10 mouse cellular contexts compared by ENCODE assay signal in genomic region chr5:114651002-114651401, GRCm38 (mm10). TPM values are rescaled to one million over a fixed set of nuclear protein-coding genes. Genes with fewer than 3 reads are reported as not detected.
DNase-seq lines count a peak whose midpoint lies in the region; ATAC-seq and TF ChIP-seq lines count a peak whose summit lies in the region.
"Had no signal": no experiment of that assay in that cellular context is flagged by ENCODE, and none has a peak within 500 bp of the region (broad histone marks: within the 10 kb centered on the region; RNA-seq: fewer than 3 reads in every experiment).

No protein-coding gene starts in this region.

- H3K9me3 ChIP-seq in kidney, embryonic 15.5 days (replicated peaks) = no peaks in the 10 kb centered on the region
- no peaks in the 10 kb centered on the region for H3K9me3 ChIP-seq in ES-Bruce4 (replicated peaks; ENCODE audit: control insufficient read depth, insufficient read depth, low read length, poor library complexity, severe bottlenecking)
- no peaks in the 10 kb centered on the region for H3K9me3 ChIP-seq in embryonic facial prominence, embryonic 14.5 days (ENCODE audit: control insufficient read depth, low read length)
- H3K9me3 ChIP-seq in limb, embryonic 15.5 days = no peaks in the 10 kb centered on the region
- H3K9me3 ChIP-seq in midbrain, embryonic 11.5 days (ENCODE audit: control insufficient read depth, low read length) = no peaks in the 10 kb centered on the region
- H3K9me3 ChIP-seq: heart, embryonic 15.5 days; midbrain, embryonic 12.5 days had no signal

- peaks cover 85% of the 10 kb centered on the region for H3K4me1 ChIP-seq in kidney, embryonic 15.5 days
- no peaks in the 10 kb centered on the region for H3K4me1 ChIP-seq in ES-Bruce4 (ENCODE audit: control insufficient read depth, insufficient read depth, low read length)
- peaks cover 42% of the 10 kb centered on the region for H3K4me1 ChIP-seq in embryonic facial prominence, embryonic 14.5 days (ENCODE audit: control insufficient read depth, insufficient read depth, low read length)
- peaks cover 68% of the 10 kb centered on the region for H3K4me1 ChIP-seq in limb, embryonic 15.5 days
- peaks cover 15% of the 10 kb centered on the region for H3K4me1 ChIP-seq in midbrain, embryonic 11.5 days (ENCODE audit: control insufficient read depth, insufficient read depth, low read length)

- WGBS in kidney, embryonic 15.5 days = 23% methylated on average over 14 of the region's 14 CpGs
- WGBS in embryonic facial prominence, embryonic 14.5 days = 18% methylated on average over 12 of the region's 14 CpGs
- 47% methylated on average over 14 of the region's 14 CpGs for WGBS in limb, embryonic 15.5 days
- 44% methylated on average over 14 of the region's 14 CpGs for WGBS in midbrain, embryonic 11.5 days

- peak overlapping the region; percentile 46 for H3K4me2 ChIP-seq in kidney, embryonic 15.5 days
- H3K4me2 ChIP-seq in embryonic facial prominence, embryonic 14.5 days (ENCODE audit: low read depth, low read length) = peak overlapping the region; percentile 20; the same call in 1 of the 2 replicates
- peak overlapping the region; percentile 1; the same call in 1 of the 2 replicates for H3K4me2 ChIP-seq in limb, embryonic 15.5 days
- H3K4me2 ChIP-seq in midbrain, embryonic 11.5 days = no peak overlapping the region
- H3K4me2 ChIP-seq: heart, embryonic 15.5 days; midbrain, embryonic 12.5 days had no signal

- no peak for DNase-seq in kidney, adult 8-10 months
- no peak for DNase-seq in embryonic facial prominence, embryonic 14.5 days (ENCODE audit: low spot score)
- no peak for DNase-seq in midbrain, embryonic 11.5 days (ENCODE audit: low spot score, missing footprints)
- no peak for DNase-seq in urinary bladder, postnatal 4 days (ENCODE audit: low spot score in 2 of 2)
- DNase-seq in frontal cortex, postnatal 36 days (ENCODE audit: low spot score in 2 of 2) = no peak

- peak; percentile 37; the same call in 1 of the 2 replicates for ATAC-seq in kidney, embryonic 15.5 days (replicated peaks; ENCODE audit: low FRiP score)
- no peak; the same call in 1 of the 2 replicates for ATAC-seq in embryonic facial prominence, embryonic 14.5 days (ENCODE audit: low read depth)
- peak; percentile 64 for ATAC-seq in limb, embryonic 15.5 days (ENCODE audit: insufficient number of reproducible peaks, low FRiP score, low TSS enrichment, low read depth)
- ATAC-seq in midbrain, embryonic 11.5 days (ENCODE audit: low FRiP score) = no peak

- H3K9ac ChIP-seq in kidney, embryonic 15.5 days = no peak overlapping the region; the same call in 1 of the 2 replicates
- no peak overlapping the region for H3K9ac ChIP-seq in ES-Bruce4 (ENCODE audit: low read depth, poor library complexity, severe bottlenecking)
- H3K9ac ChIP-seq in embryonic facial prominence, embryonic 14.5 days (ENCODE audit: low read depth, low read length) = no peak overlapping the region; the same call in 1 of the 2 replicates
- H3K9ac ChIP-seq in limb, embryonic 15.5 days = no peak overlapping the region
- H3K9ac ChIP-seq in midbrain, embryonic 11.5 days (ENCODE audit: low read length) = no peak overlapping the region
- H3K9ac ChIP-seq: heart, embryonic 15.5 days; midbrain, embryonic 12.5 days had no signal

- no peaks in the 10 kb centered on the region for H3K36me3 ChIP-seq in kidney, embryonic 15.5 days
- H3K36me3 ChIP-seq in ES-Bruce4 (ENCODE audit: control insufficient read depth, insufficient read depth, low read length, poor library complexity, severe bottlenecking) = no peaks in the 10 kb centered on the region
- H3K36me3 ChIP-seq in embryonic facial prominence, embryonic 14.5 days (ENCODE audit: control insufficient read depth, insufficient read depth, low read length) = no peaks in the 10 kb centered on the region
- H3K36me3 ChIP-seq in limb, embryonic 15.5 days = no peaks in the 10 kb centered on the region
- H3K36me3 ChIP-seq in midbrain, embryonic 11.5 days (ENCODE audit: control insufficient read depth, insufficient read depth, low read length) = no peaks in the 10 kb centered on the region
- H3K36me3 ChIP-seq: heart, embryonic 15.5 days; midbrain, embryonic 12.5 days had no signal

- peak overlapping the region; percentile 20 for H3K27ac ChIP-seq in kidney, embryonic 15.5 days
- no peak overlapping the region for H3K27ac ChIP-seq in ES-Bruce4 (ENCODE audit: insufficient read depth, low read length)
- H3K27ac ChIP-seq in embryonic facial prominence, embryonic 14.5 days (replicated peaks; ENCODE audit: low read depth, low read length) = no peak overlapping the region; the same call in 1 of the 2 replicates
- peak overlapping the region; percentile 72 for H3K27ac ChIP-seq in limb, embryonic 15.5 days
- no peak overlapping the region for H3K27ac ChIP-seq in midbrain, embryonic 11.5 days (ENCODE audit: low read depth, low read length)
- H3K27ac ChIP-seq: heart, embryonic 15.5 days; midbrain, embryonic 12.5 days had no signal

- TF ChIP-seq EP300 in ES-Bruce4 (IDR thresholded peaks at IDR 0.05; ENCODE audit: insufficient read depth, low read depth, low read length) = no peak

- TF ChIP-seq POLR2A in ES-Bruce4 (IDR thresholded peaks at IDR 0.05; ENCODE audit: insufficient read depth, low read length) = no peak

- H3K4me3 ChIP-seq in kidney, embryonic 15.5 days (replicated peaks) = no peak overlapping the region
- H3K4me3 ChIP-seq in ES-Bruce4 (ENCODE audit: low read depth, low read length) = 0 out of 2 replicates have a peak overlapping the region, but pooled peaks have one; percentile 2
- no peak overlapping the region for H3K4me3 ChIP-seq in embryonic facial prominence, embryonic 14.5 days (ENCODE audit: low read depth, low read length)
- H3K4me3 ChIP-seq in limb, embryonic 15.5 days = no peak overlapping the region
- H3K4me3 ChIP-seq in midbrain, embryonic 11.5 days (ENCODE audit: low read depth, low read length) = no peak overlapping the region
- H3K4me3 ChIP-seq: heart, embryonic 15.5 days; midbrain, embryonic 12.5 days had no signal

- peaks cover 2% of the 10 kb centered on the region; the same call in 1 of the 2 replicates for H3K27me3 ChIP-seq in kidney, embryonic 15.5 days
- no peaks in the 10 kb centered on the region for H3K27me3 ChIP-seq in ES-Bruce4 (ENCODE audit: control insufficient read depth, insufficient read depth, low read length, poor library complexity, severe bottlenecking)
- H3K27me3 ChIP-seq in embryonic facial prominence, embryonic 14.5 days (replicated peaks; ENCODE audit: control insufficient read depth, insufficient read depth, low read length) = no peaks in the 10 kb centered on the region
- 0 out of 2 replicates have a peak, but pooled peaks cover 4% of the 10 kb centered on the region for H3K27me3 ChIP-seq in limb, embryonic 15.5 days
- H3K27me3 ChIP-seq in midbrain, embryonic 11.5 days (ENCODE audit: control insufficient read depth, insufficient read depth, low read length) = peaks cover 9% of the 10 kb centered on the region; the same call in 1 of the 2 replicates

- no peak for TF ChIP-seq CTCF in ES-Bruce4 (IDR thresholded peaks at IDR 0.05; ENCODE audit: low read depth, low read length)

RNA-seq across cellular contexts. Expression of gene Trpv4, which starts 7.2 kb away (rescaled TPM):
- polyA plus RNA-seq in kidney, embryonic 15.5 days (2015; fragmentation: Nextera tagmentation; extraction: Ambion mirVana) = 21.8 and 23.4 TPM in 2 replicates
- polyA plus RNA-seq in ES-Bruce4 (2011; ENCODE audit: insufficient read depth, insufficient read length, low read depth, missing spikeins) = 3.9 and 4.2 TPM in 2 replicates
- polyA plus RNA-seq in embryonic facial prominence, embryonic 14.5 days (2014; fragmentation: Nextera tagmentation; extraction: Ambion mirVana) = 11.9 TPM in 2 replicates
- polyA plus RNA-seq in limb, embryonic 15.5 days (2015; fragmentation: Nextera tagmentation; extraction: Ambion mirVana) = 14.8 and 16.2 TPM in 2 replicates
- 0.26 TPM in 1 of 2 replicates, not detected in the other for polyA plus RNA-seq in midbrain, embryonic 11.5 days (2014; fragmentation: Nextera tagmentation; extraction: Ambion mirVana)

RNA-seq across cellular contexts. Expression of gene Gltp, which starts 39.8 kb away (rescaled TPM):
- polyA plus RNA-seq in kidney, embryonic 15.5 days (2015; fragmentation: Nextera tagmentation; extraction: Ambion mirVana) = 78.5 and 79.2 TPM in 2 replicates
- 60.0 and 61.9 TPM in 2 replicates for polyA plus RNA-seq in ES-Bruce4 (2011; ENCODE audit: insufficient read depth, insufficient read length, low read depth, missing spikeins)
- 123 and 129 TPM in 2 replicates for polyA plus RNA-seq in embryonic facial prominence, embryonic 14.5 days (2014; fragmentation: Nextera tagmentation; extraction: Ambion mirVana)
- 688 and 696 TPM in 2 replicates for polyA plus RNA-seq in limb, embryonic 15.5 days (2015; fragmentation: Nextera tagmentation; extraction: Ambion mirVana)
- 63.8 and 67.1 TPM in 2 replicates for polyA plus RNA-seq in midbrain, embryonic 11.5 days (2014; fragmentation: Nextera tagmentation; extraction: Ambion mirVana)

RNA-seq across cellular contexts. Expression of gene Tchp, which starts 56.6 kb away (rescaled TPM):
- polyA plus RNA-seq in kidney, embryonic 15.5 days (2015; fragmentation: Nextera tagmentation; extraction: Ambion mirVana) = 16.5 and 17.4 TPM in 2 replicates
- 11.2 and 11.5 TPM in 2 replicates for polyA plus RNA-seq in ES-Bruce4 (2011; ENCODE audit: insufficient read depth, insufficient read length, low read depth, missing spikeins)
- polyA plus RNA-seq in embryonic facial prominence, embryonic 14.5 days (2014; fragmentation: Nextera tagmentation; extraction: Ambion mirVana) = 10.9 and 11.4 TPM in 2 replicates
- polyA plus RNA-seq in limb, embryonic 15.5 days (2015; fragmentation: Nextera tagmentation; extraction: Ambion mirVana) = 12.8 and 15.1 TPM in 2 replicates
- polyA plus RNA-seq in midbrain, embryonic 11.5 days (2014; fragmentation: Nextera tagmentation; extraction: Ambion mirVana) = 13.7 and 17.4 TPM in 2 replicates

Comparison
In these comparisons a context has a peak if more than half of its experiments do, and no peak if none do; other contexts are left out.
1. ATAC-seq: peak in kidney, embryonic 15.5 days (single experiment) and limb, embryonic 15.5 days (single experiment); none in embryonic facial prominence, embryonic 14.5 days (single experiment) and midbrain, embryonic 11.5 days (single experiment).
2. H3K27ac ChIP-seq: peak in kidney, embryonic 15.5 days (single experiment) and limb, embryonic 15.5 days (single experiment); none in ES-Bruce4 (single experiment), embryonic facial prominence, embryonic 14.5 days (single experiment) and midbrain, embryonic 11.5 days (single experiment).